Mouse (Mus musculus) embryonic fibroblast, embryonic 13.5 days (primary cell): ENCODE measurements around the gene Rab6b.

ENCODE experiments used
- CTCF ChIP-seq: IDR thresholded peaks from 2 replicates; pipeline ENCODE4 v1.5.1; 2011; ENCODE audit warnings: mild to moderate bottlenecking, control low read depth, low read length, moderate library complexity, borderline replicate concordance; ENCODE audit not compliant: insufficient read depth
- POLR2A ChIP-seq: IDR thresholded peaks from 2 replicates; pipeline ENCODE4 v1.6.1; 2011; ENCODE audit warnings: low read depth, mild to moderate bottlenecking, control low read depth, low read length, moderate library complexity

GRCm38 (mm10) chr9:103175692-103176091 is 64.1 kb downstream of the Rab6b start:
- TF ChIP-seq CTCF (no peak), POLR2A (no peak)
